Mouse (Mus musculus) left cerebral cortex, adult 18-20 months (tissue): ENCODE data around the gene Rab11a. TPM values are rescaled to one million over a fixed set of nuclear protein-coding genes. Genes with fewer than 3 reads are reported as not detected.
"Not testable (repeated sequence)": the region's sequence is repeated elsewhere in the genome, so short reads cannot be mapped to it uniquely, and the experiment has no call there.

Experiments
- DNase-seq, 2 experiments: peaks; one replicate each; pipeline ENCODE4 v3.0.0; 2021 to 2022; ENCODE audit warnings: low spot score in 2 of 2, mixed read lengths in 1 of 2
- microRNA-seq, 2 experiments: library from miRNA; unstranded; fragments of <30 nt; microRNA quantifications; one replicate each; pipeline ENCODE4 v1.2.0; 2021
- total RNA-seq, 2 experiments: library from RNA; stranded (reverse); gene quantifications; 2 replicates each; pipeline ENCODE4 v1.2.3; 2021

Gene Rab11a
- total RNA-seq, 2 experiments from 2014 or later, result 229 to 237 TPM

DNA sequence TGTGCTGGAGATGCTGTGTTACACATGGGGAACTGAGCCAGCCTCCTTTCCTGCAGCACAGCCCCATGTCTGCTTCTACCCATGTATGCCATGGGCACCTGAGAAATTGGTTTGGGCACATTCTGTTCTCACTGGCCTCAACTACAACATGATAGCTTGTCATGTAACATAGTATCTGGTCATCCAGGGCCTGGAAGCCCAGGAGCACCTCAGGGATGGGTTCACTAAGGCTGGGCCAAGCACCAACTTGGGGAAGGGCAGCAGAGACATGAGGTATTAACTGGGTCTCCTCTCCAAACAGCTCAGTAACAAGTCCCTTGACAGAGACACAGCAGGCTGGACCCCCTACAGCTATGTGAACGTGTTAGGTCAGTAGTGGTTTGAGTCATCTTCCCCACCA, 40.6 kb downstream of the Rab11a start:
- DNase-seq, result no peak

DNA sequence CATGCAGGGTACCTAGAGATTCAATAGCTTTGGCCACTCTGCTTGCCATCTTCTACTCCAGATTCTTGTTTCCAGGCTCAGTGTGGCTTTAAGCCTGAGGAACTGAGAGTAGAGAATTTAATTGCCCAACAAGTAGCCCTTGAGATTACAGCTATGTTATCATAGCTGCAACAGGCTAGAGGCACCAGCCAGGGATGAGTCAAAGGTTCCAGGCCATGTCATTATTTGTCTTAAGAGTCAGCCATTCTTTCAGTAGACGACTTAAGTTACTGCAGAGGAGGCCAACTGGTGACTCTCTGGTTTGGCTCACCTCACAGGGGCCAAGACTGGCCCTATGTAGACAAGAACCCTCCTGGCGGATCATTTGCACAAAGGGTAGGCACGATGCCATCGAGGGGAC, 41.2 kb downstream of the Rab11a start:
- no peak for DNase-seq

DNA sequence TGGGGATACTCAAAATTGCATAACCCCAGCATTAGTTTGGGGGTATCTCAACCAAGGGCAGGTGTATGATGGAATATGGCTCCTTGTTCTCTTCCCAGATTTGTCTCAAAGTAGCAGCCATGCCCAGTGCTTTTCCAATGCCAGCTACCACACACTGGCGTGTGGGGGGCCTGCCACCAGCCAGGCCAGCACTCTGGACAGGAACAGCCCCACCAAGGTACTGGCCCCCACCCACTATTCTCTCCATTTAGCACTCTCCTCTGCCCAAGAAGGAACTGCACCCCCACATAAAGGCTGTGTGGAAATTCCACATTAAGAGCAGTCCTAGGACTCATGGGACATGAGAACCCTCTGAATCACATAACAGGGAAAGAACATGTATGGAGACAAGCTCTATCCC, 42.3 kb downstream of the Rab11a start:
- no peak for DNase-seq

DNA sequence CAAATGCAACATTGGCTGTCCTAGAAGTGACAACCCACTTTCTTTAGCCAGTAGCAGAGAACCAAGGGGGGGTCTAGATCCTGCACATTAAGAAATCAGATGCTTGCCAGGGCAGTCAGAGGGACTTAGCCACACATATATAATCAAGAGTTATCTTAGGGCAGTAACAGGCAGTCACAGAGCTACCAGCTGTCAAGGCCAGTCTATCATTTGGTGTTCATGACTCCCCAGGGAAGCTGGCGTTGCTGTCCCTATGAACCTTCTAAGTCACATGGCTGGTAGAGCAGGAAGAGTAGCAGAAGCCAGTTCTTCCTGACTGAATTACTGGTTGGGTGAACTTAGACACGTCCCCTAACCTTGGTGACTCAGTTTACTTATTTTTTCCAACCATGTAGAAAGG, 44.5 kb downstream of the Rab11a start:
- DNase-seq, result no peak

DNA sequence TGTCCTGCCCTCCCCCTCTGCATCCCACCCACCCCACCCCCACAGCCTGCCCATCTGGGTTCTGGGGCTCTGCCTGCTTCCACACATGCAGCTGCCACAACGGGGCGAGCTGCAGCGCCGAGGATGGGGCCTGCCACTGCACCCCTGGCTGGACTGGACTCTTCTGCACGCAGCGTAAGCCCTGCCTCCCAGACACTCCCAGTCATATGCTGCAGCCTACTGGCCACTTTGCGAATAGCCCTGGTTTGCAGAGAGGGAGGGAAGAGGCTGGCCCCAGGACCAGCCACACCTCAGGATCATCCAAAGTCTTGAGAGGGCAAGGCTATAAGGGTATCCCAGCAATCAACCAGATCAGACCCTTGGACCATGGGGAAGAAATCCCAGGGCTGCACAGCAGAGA, 46.4 kb downstream of the Rab11a start:
- peak; percentile 52 to 68 for DNase-seq

DNA sequence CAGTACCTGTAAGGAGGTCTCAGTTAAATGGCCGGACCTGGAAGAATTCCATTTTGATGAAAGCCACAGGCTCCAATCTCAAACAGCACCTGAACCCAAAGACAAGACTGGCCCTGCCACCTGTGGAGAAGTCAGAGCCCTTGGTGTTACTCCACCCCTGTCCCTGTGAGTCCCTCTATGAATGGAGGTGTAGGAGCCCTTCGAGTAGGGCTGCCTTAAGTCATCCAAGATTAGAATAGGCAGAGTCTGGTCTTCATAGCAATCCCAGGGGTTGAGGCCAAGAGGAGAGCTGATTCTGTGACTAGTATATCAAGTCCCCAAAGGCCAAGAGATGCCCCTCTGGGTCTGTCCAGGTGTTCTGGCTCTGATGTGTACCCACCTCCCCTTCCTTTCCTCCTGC, 46.8 kb downstream of the Rab11a start:
- no peak for DNase-seq

DNA sequence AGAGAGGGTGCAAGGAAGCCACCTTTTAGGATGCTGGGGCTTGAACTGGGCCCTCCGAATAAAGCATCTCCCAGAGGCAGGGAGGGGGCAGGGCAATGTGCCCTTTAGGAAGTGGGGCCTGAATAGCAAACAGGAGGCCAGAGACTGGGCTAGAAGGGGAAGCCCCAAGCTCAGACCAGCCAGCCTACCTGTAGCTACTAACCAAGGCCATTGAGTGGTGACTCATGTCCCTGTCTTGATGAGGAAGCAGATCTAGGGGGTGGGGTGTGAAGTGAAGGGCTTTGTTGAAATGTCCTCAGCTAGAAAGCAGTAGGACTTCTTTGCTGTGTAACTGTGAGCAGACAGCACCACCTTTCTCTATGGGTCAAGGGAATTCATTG, 49.6 kb downstream of the Rab11a start:
- no peak for DNase-seq

DNA sequence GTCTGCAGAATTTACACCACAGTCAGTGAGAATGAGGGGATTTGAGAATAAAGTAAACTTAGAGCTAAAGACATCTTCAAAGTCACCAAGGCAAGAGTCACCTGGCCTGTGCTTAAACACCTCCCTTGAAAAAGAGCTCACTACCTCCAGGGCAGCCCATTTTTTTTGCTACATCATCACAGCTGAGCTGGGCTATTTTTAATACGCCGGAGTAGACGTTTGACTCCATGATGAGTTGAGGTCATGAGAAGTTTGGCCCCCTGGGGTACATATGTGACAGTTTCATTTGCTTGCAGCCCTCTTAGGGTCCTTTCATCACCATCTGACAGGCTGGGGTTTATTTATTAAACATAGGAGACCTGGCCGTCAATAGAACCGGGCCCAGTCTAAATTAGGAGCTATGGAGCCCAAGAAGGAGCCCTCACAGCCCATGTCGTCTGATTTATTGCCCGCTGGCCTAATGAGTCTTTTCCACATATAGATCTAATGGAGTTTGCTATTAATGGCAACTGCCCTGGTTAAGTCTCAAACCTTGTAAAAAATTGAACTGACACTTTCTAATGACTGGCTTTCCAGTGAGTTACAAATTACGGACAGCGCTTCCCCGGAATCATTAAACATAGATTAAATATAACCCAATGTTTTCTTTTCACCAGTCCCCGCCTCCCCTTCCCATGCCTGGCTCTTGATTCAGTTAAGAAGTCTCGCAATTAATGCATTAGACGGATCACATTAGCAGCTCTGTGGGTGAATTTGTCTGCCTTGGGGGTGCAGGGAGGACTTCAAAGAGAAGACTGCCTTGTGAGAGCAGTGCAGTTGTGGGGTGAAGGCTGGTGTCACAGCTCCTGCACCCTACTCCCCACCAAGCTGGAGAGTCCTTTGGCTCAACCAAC, 50.2 kb downstream of the Rab11a start:
- DNase-seq, result no peak

DNA sequence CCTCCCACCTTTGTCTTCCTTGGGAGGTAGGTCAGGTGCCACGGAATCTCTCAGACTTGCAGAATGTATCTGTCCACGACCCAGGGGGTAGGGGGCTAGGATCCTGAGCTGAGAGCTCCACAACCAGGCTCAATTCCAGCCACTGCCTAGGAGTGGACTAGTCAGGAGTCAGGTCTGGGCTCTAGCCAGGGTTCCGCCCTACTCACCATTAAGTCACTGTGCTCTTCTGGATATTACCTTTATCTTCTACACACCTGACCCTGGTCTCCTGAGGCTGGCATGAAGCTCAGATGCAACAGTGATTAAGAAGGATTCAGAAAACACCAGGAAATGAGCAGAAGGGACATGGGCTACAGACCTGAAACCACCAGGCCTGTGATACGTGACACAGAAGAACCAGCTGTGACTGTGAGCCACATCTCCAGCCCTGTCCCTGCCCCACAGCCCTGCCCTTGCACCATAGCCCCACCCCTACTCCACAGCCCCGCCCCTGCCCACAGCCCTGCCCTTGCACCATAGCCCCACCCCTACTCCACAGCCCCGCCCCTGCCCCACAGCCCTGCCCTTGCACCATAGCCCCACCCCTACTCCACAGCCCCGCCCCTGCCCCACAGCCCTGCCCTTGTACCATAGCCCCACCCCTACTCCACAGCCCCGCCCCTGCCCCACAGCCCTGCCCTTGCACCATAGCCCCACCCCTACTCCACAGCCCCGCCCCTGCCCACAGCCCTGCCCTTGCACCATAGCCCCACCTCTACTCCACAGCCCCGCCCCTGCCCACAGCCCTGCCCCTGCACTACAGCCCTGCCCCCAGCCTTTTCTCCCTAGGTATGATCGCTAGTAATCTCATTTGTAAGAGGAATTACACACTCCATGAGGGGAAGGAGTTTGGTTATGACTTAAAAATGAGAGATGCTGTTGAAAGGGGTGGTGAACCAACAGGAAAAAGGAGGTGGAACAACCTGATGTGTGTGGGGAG, 65.9 kb downstream of the Rab11a start:
- DNase-seq, result not testable (repeated sequence)

DNA sequence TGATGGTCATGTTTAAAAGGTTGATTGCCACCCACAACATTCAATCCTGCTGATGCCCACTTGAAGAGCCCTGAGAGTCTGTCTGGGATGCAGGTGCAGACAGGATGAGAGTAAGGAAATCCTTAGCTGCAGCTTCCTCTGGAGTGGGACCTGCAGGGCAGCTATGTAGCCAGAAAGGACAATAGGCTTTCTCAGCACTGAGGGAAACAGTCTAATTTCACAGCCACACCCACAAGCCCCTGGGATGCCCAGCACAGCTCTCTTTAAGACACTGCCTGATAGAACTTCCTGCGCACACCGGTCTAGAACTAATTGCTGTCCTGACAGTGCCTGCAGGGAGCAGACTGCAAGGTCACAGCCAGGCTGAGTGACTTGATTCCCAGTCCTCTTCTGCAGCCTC, 69.6 kb downstream of the Rab11a start:
- no peak for DNase-seq

DNA sequence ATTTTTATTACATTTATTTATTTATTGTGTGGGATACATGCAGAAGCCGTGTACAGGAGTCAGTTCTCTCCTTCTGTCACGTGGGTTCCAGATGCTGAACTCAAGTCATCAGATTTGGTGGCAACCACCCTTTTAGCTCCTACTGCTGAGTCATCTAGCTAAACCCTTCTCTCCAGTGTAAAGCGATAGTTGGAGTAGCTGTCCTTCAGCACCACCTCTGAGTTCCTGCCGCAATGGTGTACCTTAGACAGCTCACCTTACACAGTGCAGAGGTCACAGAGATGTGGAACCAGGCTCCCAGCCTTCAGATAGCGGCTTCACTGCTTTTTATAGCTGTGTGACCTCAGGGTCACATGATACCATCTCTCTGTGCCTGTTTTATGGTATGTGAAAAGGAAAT, 70.0 kb downstream of the Rab11a start:
- no peak for DNase-seq

DNA sequence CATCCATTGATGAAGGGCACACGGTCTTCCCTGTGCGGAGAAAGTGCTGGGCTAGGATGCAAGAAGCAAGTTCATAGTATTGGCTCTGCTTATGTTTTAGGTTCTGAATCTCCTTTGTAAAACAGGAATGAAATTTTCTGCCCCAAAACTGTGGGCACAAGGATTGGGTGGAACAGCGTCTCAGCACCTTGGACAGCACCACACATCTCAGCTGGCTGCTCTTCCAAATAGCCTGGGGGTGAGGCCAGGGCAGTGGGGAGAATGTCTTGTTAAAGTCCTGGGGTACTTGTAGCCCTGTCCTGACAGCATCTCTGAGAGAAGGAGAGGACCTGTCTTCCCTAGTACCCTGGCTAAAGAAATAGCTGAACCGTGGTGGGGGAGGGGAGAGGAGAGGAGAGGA, 71.0 kb downstream of the Rab11a start:
- DNase-seq, result no peak

Small RNA genes lying within 50 kb of the gene (microRNA-seq; reads per million reads assigned to microRNA genes)
- 0.21 to 0.25 reads per million in 2 experiments for gene Gm47308

Other genes starting within 250 kb of the Rab11a start
- 10 to 100 TPM; 54.2 to 55.6 TPM for gene Dennd4a, start 73.6 kb upstream of the Rab11a start, total RNA-seq
- gene Slc24a1, start 213.8 kb upstream of the Rab11a start, total RNA-seq, result under 1 TPM; 0.07 to 0.16 TPM
- 10 to 100 TPM; 18.5 to 18.8 TPM for gene Ints14, start 223.1 kb upstream of the Rab11a start, total RNA-seq